Mouse (Mus musculus) midbrain, postnatal 0 days (tissue): Measurements from ENCODE around the gene Gnai1. TPM values are rescaled to one million over a fixed set of nuclear protein-coding genes. Genes with fewer than 3 reads are reported as not detected.

ENCODE experiments used
- ATAC-seq: fragments of 200-750 bp; cut with Nextera tagmentation; 2 replicates; pipeline ENCODE4 v1.8.0; 2017; ENCODE audit warnings: moderate number of reproducible peaks, mild to moderate bottlenecking, moderate TSS enrichment, moderate library complexity; ENCODE audit not compliant: low FRiP score
- DNase-seq: peaks from one replicate; pipeline ENCODE4 v3.0.0-alpha.2; 2015; ENCODE audit warnings: low spot score
- H3K27ac ChIP-seq: fragments of 300-500 bp; sonication (generic); 2 replicates; pipeline ENCODE4 v1.5.1; 2014; ENCODE audit warnings: low read depth, mild to moderate bottlenecking, low read length, mixed read lengths
- H3K27me3 ChIP-seq: fragments of 300-500 bp; sonication (generic); 2 replicates; pipeline ENCODE4 v1.6.1; 2014; ENCODE audit warnings: low read length, control low read depth, mixed read lengths; ENCODE audit not compliant: insufficient read depth
- H3K36me3 ChIP-seq: fragments of 300-500 bp; sonication (generic); 2 replicates; pipeline ENCODE4 v1.6.1; 2014; ENCODE audit warnings: low read length, control low read depth, mixed read lengths; ENCODE audit not compliant: insufficient read depth
- H3K4me1 ChIP-seq: fragments of 300-500 bp; sonication (generic); 2 replicates; pipeline ENCODE4 v1.6.1; 2014; ENCODE audit warnings: mild to moderate bottlenecking, control low read depth, antibody characterized with exemption, low read length, mixed read lengths; ENCODE audit not compliant: insufficient read depth
- H3K4me2 ChIP-seq: fragments of 300-500 bp; sonication (generic); 2 replicates; pipeline ENCODE4 v1.6.1; 2014; ENCODE audit warnings: low read depth, mild to moderate bottlenecking, low read length, mixed read lengths; ENCODE audit not compliant: poor library complexity, severe bottlenecking
- H3K4me3 ChIP-seq: fragments of 300-500 bp; sonication (generic); 2 replicates; pipeline ENCODE4 v1.5.1; 2014; ENCODE audit warnings: low read depth, mild to moderate bottlenecking, low read length, moderate library complexity
- H3K9ac ChIP-seq: fragments of 300-500 bp; sonication (generic); replicated peaks from 2 replicates; pipeline ENCODE4 v1.6.1; 2014; ENCODE audit warnings: mild to moderate bottlenecking, low read length, moderate library complexity, mixed read lengths; ENCODE audit not compliant: poor library complexity, severe bottlenecking
- H3K9me3 ChIP-seq: fragments of 300-500 bp; sonication (generic); 2 replicates; pipeline ENCODE4 v1.6.1; 2016; ENCODE audit warnings: low read length, control low read depth
- CTCF ChIP-seq: IDR thresholded peaks from 2 replicates; pipeline ENCODE4 v1.5.1; 2016; ENCODE audit warnings: antibody characterized with exemption, mild to moderate bottlenecking
- WGBS: fragments of 180-500 bp; shearing (Covaris S2); extraction: QIAGEN DNeasy Blood & Tissue Kit; methylation state at CpG from one replicate; pipeline ENCODE4 v1.1.7; 2014; 5-methylcytosine and 5-hydroxymethylcytosine counted together
- polyA plus RNA-seq: library from polyadenylated mRNA; unstranded; fragments of >200 nt; fragmentation: Nextera tagmentation; extraction: Ambion mirVana; gene quantifications from 2 replicates; pipeline ENCODE4 v1.2.1, GENCODE M21; 2015
- total RNA-seq: library from RNA; depleted of rRNA; stranded (reverse); fragments of >200 nt; gene quantifications from 2 replicates; pipeline ENCODE4 v1.2.3, GENCODE M21; 2014; rRNA removed

Gnai1 gene
- total RNA-seq (83.1 and 109 TPM in 2 replicates), polyA plus RNA-seq (118 and 125 TPM in 2 replicates)

DNA sequence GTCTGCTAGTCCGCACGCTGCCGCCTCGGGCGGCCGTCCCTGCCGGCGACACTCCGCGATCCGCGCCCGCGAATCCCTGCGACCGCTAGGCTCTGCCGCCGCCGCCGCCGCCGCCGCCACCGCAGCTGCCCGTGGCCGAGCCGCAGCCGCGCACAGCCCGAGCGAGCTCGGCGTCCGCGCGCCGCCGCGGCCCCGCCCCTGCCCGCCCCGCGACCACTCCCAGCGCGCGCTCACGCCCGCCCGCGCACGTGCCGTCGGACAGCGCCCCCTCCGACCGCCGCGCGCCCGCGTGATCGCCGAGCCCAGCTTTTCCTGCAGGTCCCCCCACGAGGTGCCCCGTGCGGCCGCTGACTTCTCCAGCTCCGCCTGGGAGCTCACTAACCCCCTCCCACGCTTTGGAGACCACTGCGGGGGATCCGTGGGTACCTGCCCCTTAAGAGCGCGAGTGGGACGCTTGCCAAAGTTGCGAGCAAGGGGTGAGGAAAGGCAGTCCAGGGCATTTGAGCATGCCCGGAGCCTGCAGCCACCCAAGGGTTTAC is at the start of gene Gnai1:
Gene Gnai1 (minus strand): TSS at position 75 of the 539 bp plus-strand sequence.
- Histone ChIP-seq H3K9me3 (no peaks in the 10 kb centered on the region), H3K9ac (peak within 1 kb of the TSS; percentile 85), H3K4me3 (peak within 1 kb of the TSS; percentile 88), H3K27me3 (no peaks in the 10 kb centered on the region), H3K27ac (peak within 1 kb of the TSS; percentile 78), H3K4me2 (peak within 1 kb of the TSS; percentile 77), H3K4me1 (no peaks in the 10 kb centered on the region), H3K36me3 (no peaks in the 10 kb centered on the region)
- ATAC-seq (peak; percentile 96), DNase-seq (peak; percentile 87)
- TF ChIP-seq CTCF, result peak; percentile 56
- 1% methylated on average over 45 of the region's 76 CpGs for WGBS

DNA sequence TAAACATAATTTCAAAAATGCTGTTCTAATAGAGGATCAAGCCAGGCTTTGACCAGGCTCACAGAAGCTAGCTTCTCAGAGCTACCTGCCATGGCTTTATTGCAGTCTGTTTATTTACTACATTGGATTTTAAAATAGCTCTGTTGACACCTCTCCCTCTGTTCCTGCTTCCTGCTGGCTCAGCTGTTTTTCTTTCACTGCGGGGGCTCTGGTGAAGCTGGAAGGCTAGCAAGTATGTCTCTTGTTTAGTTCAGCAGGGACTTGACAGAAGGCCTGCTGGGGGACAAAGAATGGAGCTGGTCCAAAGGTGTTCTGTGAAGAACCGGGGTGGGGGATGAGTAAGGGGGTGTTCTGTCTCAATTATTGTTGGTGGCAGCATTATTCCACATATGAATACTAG is 7.7 kb upstream of the Gnai1 start:
- DNase-seq (no peak), ATAC-seq (no peak)
- H3K36me3 ChIP-seq, result no peaks in the 10 kb centered on the region
- H3K4me3 ChIP-seq, result no peak overlapping the region
- no peak overlapping the region for H3K27ac ChIP-seq
- H3K27me3 ChIP-seq, result no peaks in the 10 kb centered on the region
- H3K4me2 ChIP-seq, result no peak overlapping the region
- no peaks in the 10 kb centered on the region for H3K9me3 ChIP-seq
- H3K4me1 ChIP-seq, result no peaks in the 10 kb centered on the region
- 9% methylated on average over 2 of the region's 2 CpGs for WGBS
- no peak overlapping the region for H3K9ac ChIP-seq
- TF ChIP-seq CTCF, result no peak

DNA sequence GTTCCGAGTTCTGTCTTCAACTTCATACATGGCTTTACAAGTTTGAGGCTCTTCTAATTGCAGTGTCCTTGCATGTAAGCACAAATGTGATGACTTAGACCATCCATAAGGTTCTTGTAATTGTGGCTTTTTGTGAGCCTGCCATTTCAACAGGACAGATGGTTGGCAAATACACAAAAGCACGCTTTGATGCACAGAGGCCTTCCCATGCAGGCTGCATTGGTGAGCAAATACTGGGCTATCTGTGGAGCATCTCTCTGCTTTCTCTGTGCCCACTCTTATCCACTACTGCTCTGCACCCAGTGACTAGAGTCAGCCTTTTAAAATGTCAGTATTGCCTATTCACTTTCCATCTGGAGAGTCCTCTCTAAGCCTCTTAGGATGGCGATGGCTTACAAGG is 5.3 kb upstream of the Gnai1 start:
- Histone ChIP-seq H3K4me1 (no peaks in the 10 kb centered on the region), H3K27ac (no peak overlapping the region), H3K36me3 (no peaks in the 10 kb centered on the region), H3K27me3 (no peaks in the 10 kb centered on the region), H3K9me3 (no peaks in the 10 kb centered on the region), H3K9ac (no peak overlapping the region), H3K4me2 (no peak overlapping the region), H3K4me3 (no peak overlapping the region)
- WGBS, result 94% methylated on average over 3 of the region's 3 CpGs
- DNase-seq (no peak), ATAC-seq (no peak)
- TF ChIP-seq CTCF, result no peak

DNA sequence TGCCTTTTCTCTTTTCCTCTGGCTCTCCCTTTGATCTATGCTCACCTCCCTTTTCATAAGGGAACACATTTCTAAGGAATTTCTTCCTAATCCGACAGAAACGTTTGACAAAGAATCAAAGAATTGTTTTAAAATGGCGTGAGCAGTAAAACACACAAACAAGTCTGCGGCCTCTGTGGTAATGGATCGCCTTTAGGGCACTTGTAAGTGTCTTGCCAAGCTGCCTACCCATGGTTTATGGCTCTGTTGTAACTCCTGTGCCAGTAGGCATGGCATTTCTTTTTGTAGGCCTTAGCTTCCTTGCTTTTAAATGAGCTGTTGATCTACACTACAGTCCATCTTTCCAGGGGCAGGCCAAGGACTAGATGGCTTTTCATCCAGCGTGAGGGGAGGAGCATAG is 801 bp upstream of the Gnai1 start:
- ATAC-seq (no peak), DNase-seq (no peak)
- Histone ChIP-seq H3K4me1 (no peaks in the 10 kb centered on the region), H3K9me3 (no peaks in the 10 kb centered on the region), H3K4me3 (peak overlapping the region; percentile 88; the same call in 1 of the 2 replicates), H3K36me3 (no peaks in the 10 kb centered on the region), H3K27me3 (no peaks in the 10 kb centered on the region), H3K27ac (no peak overlapping the region), H3K4me2 (peak overlapping the region; percentile 77), H3K9ac (no peak overlapping the region)
- WGBS, result 23% methylated on average over 6 of the region's 6 CpGs
- no peak for TF ChIP-seq CTCF

DNA sequence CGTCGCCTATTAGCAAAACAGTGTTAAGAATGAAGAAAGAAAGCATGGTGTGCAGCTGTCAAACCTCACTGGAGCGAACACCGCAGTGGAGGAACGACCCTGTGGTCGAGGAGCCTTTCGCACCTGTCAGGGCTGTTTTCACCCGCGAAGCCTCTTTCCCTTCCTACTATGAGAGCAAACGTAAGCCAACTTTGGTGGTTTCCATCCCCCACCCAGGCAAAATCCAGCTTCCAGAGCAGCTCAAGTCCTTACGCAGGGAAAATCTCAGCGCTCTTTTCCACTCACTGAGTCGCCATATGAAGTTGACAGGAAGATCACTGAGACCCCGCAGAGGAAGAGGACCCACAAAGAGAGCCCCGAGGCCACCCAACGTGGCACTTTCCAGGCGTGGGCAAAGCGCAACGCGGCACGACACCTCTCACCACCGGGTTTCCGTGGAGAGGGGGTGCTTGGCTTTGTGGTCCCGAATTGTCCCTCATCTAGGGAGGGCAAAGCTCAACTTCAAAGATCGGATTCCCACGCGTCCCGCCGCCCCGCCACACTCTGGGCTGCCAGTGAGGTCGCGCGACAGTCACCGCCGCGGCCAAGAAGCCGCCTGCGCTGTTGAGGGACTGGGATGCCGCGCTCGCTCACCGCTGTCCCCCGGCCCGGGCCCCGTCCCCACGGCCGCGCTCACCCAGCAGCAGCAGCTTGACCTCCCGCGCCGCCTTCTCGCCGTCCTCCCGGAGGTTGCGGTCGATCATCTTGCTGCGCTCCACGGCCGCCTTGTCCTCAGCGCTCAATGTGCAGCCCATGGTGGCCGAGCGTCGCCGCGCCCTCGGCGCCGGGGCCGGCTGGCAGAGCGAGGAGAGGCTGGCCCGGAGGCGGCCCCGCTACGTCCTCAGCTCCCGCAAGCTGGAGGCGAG is 527 bp downstream of the Gnai1 start:
- Histone ChIP-seq H3K27ac (peak overlapping the region; percentile 78), H3K4me2 (peak overlapping the region; percentile 77), H3K9ac (peak overlapping the region; percentile 85), H3K27me3 (no peaks in the 10 kb centered on the region), H3K4me3 (peak overlapping the region; percentile 88), H3K4me1 (no peaks in the 10 kb centered on the region), H3K9me3 (no peaks in the 10 kb centered on the region), H3K36me3 (no peaks in the 10 kb centered on the region)
- peak; percentile 51 for DNase-seq
- WGBS, result under 1% methylated on average over 74 of the region's 76 CpGs
- TF ChIP-seq CTCF, result no peak
- peak; percentile 86 for ATAC-seq

DNA sequence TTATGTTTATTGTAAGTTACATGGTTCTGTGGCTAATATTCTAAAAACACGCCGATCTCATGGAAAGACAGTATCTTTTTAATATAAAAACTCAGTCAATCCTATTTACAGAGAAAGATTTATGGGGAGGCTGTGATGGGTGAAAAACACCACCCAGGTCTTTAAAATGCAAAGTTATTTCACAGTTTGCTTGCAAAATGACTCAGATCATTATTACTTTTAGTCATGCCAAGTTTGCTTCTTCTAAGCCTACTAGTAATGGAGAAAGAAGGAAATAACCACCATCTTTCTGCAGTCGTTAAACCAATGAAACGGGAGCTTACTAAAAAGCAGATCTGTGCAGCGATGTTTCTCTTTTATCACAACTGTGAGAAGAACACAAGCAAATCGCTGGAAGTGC is 1.4 kb downstream of the Gnai1 start:
- no peaks in the 10 kb centered on the region for H3K9me3 ChIP-seq
- ATAC-seq (no peak), DNase-seq (peak; percentile 47)
- no peak for TF ChIP-seq CTCF
- H3K27ac ChIP-seq, result no peak overlapping the region
- no peaks in the 10 kb centered on the region for H3K4me1 ChIP-seq
- H3K4me3 ChIP-seq, result peak overlapping the region; percentile 88
- peak overlapping the region; percentile 77 for H3K4me2 ChIP-seq
- H3K9ac ChIP-seq, result peak overlapping the region; percentile 85
- no peaks in the 10 kb centered on the region for H3K27me3 ChIP-seq
- 22% methylated on average over 6 of the region's 6 CpGs for WGBS
- no peaks in the 10 kb centered on the region for H3K36me3 ChIP-seq
